Mouse (Mus musculus) spleen, adult 18-20 months (tissue): ENCODE results near the gene Cep295nl.

Experiments
- DNase-seq, 2 experiments: peaks; one replicate each; pipeline ENCODE4 v3.0.0; 2022; ENCODE audit warnings: mixed read lengths in 2 of 2

The Cep295nl gene

DNA sequence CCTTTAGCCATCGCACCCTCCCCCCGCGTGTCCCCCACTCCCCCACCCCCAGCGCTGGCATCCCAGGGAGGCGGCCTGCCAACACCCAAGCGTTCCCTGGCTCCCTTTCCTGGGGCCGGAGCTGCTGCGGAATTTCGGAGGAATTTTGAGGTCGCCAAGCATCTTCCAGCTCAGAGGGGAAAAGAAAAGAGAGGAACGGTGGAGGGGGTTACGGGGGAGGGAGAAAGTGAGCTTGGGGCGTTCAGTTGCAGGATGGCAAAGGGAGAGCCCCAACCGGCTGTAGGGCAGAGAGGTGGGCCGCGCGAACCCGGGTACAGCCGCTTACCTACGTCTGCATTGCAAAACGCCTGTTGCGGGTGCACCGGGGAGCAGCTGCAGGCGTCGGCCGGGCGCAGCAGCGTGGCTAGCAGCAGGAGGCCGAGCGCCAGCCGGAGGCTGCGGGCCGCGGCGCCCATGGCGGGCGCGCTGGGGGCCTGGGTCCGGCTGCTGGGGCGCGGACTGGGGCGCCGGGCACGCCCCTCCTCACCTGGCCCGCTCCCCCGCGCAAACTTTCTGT, 12.4 kb upstream of the Cep295nl start:
- DNase-seq: peak in 1 of 2 experiments; percentile 21

DNA sequence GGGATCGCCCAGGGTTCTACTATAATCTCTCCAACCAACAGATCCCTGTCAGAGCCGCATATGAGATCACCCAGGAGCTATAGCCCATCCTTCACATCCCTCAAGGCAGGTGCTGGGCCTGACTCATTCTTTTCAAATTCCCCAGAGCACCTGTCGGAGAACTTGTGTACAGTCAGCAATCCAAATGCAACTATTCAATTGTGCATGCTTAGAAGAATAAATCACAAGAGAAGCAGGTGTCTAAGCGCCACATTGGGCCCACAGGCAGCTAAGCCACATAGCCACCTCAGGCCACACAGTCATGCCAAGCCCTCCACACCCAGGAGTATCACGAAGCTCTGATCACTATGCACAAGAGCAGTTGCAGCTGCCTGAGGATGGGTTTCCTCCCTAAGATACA, 7.2 kb upstream of the Cep295nl start:
- no peak for DNase-seq

DNA sequence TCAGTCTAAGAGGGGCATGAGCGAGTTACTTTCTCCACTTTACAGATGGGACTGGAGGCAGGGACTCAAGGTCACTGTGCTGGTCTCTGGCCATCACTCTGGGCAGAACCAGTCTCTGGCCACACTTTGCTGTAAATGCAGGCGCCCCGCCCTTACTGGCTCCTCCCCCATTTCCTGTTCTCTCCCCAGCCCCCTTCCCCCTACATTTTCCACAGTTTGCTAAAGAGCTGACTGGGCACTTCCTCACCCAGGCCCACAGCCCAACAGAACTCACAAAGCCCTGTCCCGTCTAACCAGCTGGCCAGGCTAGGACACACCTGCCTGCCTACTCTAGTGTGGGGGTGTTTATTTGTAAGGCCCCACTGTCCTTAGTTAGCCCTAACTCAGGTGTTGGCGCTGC, 6.6 kb upstream of the Cep295nl start:
- DNase-seq: peak; percentile 62 to 66

DNA sequence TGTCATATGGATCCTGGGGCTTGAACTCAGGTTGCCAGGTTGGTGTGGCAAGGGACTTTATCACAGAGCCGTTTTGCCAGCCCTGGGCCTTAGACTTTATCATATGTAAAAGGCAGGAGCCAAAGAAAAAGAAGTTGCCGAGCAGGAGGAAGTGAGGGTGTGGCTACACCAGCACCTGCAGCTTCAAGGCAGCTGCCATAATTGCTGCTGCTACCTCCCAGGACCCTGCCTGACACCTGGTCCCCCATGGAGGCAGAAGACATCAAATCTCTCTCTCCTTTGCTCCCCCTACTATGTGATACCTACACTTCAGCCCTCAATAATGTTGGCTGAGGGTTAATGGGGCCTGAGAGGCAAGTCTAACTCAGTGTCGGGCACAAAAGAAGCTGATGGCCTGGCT, 6.1 kb upstream of the Cep295nl start:
- peak in 1 of 2 experiments; percentile 27 for DNase-seq

DNA sequence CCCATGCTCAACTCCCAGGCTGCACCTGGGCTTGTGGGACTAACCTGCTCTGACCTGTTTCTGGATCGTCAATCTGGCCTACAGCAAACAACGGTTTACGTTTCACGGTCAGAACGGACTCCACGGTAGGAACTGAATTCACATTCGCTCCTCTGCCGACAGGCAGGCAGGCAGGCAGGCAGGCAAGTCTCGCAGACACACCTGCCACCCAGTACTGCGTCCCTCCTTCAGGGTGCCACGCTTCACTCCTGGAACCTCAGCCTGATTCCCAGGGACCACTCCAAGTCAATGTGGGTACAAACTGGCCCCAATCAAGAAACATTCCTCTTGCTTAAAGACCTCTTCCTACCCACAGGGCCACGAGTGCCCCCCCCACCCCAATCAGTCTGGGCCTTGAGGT, 5.6 kb upstream of the Cep295nl start:
- no peak for DNase-seq

DNA sequence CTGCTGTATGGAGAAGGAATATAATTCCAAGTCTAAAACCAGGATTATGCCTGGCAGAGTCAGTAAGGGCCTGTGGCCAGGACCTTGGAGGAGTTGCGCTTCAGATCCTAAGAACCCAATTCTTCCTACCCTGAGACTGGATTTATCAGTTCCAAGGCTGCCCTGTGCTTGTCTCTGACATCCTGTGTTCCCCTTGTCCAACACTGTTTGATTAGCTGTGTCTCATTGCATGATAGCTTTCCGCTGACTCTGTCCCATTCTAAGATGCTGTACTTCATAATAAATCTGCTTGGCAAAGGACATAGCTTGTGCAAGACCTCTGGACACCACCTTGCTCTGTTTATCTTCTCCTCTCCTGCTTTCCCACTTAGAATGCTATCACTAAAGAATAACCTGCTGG, 5.1 kb upstream of the Cep295nl start:
- no peak for DNase-seq

DNA sequence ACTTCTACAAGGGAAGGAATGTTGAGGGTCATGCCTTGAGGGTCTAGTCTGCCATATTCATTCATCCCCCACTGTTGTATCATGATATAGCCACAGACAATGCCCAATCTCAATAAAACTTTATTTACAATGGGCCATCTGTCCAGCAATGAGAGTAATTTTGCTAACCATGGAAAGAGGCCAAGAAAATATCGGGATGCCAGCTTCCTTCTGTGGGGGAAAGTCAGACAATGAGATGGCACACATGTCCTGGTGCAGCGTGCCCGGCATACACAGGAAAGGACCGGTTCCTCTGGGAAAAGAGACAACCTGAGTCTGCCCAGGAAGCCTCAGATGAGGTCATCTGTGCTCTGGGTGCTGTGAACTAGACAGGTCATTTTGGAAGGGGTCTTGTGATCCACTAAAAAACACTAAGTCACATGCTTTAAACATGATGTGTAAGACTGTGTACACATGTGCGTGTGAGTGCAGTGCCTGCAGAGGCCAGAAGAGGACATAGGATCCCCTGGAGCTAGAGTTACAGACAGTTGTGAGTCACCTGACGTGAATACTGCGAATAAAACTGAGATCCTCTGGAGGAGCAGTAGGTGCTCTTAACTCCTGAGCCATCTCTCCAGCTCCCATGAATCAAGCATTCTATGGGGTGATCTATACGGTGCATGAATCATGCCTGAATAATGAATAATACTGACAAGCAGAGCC, 4.2 kb upstream of the Cep295nl start:
- DNase-seq: no peak

DNA sequence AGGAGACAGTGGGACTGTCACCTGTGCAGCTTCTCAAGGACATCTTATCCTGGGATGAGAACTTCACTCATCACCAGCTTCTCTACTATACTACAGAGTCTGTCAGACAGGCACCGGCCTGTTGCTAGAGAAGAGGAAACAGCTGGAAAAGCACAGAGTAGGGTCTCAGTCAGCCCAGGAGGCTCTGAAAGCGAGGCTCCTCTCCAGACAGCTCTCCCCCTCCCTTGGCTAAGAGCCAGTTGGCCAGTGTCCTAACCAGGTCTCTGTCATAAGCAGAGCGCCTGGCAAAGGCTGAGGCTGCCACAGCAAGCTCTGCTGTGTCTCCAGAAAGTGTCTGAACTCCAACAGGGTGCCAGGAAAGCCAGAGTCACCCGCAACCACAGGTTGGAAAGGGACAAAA, 3.4 kb upstream of the Cep295nl start:
- no peak for DNase-seq

DNA sequence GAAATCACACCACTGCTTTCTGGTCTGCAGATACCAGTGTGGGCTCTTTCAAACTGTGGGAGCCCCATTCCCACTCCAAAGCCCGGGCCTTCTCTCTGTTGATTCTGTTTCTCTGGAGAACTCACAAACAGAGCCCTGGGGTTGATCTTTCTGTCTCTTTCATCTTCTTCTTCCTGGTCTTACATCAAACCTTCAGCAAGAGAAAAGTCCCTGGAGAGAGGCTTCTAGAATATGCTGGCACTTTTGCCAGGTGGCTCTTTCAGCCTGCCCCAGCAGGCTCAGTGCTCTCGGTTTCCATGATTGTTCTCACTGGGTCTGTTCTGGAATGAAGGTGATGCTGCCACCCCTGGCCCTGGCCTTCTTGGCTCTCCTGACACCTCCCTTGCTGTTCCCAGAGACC, 1.3 kb upstream of the Cep295nl start:
- DNase-seq: no peak

DNA sequence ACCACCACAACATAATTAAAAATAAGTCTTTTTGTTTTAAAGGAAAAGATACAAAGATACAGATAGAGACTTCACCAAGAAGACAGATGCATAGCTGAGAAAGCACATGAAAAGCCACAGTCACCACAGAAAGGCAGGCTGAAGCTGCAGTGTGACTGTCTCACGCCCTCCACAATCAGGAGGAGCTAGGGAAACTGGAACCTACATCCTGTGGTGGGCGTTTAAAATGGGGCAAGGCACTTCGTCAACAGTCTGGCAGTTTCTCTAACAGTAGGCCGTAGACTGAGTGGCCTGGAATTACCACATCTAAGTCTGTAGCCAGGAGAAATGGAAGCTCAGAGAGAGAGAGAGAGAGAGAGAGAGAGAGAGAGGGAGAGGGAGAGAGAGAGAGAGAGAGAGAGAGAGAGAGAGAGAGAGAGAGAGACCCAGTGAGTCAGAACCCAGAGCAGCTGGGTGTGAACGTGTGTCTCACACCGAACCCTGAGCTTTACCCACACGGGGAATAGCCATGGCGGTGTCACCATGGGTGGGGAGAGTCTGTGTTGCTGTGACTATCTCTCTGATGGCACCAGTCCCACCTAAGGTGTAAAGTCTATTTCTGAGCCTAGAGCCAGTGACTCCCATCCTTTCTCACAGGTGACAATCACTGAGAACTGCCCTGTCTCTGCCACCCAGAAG, 4.7 kb downstream of the Cep295nl start:
- no peak for DNase-seq

DNA sequence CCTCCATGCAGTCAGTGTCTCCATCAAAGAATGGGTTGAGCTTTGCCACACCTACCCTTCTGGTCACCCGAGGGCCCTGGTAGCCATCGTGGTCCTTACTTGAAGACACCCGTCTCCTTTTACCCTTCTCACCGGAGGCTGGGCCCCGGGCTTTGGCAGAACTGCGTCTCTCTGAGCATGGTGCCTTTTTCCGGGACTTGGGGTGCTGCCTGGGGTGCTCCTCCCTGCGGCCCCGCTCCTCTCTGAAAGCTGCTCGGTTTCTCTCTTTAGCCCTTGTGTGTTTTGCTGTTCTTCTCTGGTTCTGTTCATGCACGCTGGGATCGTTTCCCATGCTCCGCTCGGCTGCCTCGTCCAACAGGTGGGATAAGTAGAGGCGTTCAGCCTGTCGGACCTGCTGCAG, 8.9 kb downstream of the Cep295nl start:
- no peak for DNase-seq

DNA sequence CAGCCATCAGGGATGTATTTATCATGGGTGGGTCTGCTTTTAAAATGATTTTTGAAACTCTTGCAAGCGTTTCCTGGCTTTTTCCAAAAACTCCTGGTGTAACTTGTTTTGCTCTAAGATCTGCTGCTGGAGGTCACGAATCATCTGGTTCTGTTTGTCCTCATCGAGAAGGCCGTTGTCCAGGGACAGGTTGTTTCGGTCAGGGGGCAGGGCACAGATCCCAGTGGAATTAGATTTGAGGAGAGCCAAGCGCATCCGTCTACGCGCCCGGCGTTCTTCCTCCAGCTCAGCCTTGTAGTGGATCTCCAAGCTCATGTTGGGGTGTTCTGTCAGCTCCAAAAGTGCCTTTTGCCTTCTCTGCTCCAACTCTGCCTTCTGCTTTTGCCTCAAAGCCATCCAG, 9.9 kb downstream of the Cep295nl start:
- no peak for DNase-seq

DNA sequence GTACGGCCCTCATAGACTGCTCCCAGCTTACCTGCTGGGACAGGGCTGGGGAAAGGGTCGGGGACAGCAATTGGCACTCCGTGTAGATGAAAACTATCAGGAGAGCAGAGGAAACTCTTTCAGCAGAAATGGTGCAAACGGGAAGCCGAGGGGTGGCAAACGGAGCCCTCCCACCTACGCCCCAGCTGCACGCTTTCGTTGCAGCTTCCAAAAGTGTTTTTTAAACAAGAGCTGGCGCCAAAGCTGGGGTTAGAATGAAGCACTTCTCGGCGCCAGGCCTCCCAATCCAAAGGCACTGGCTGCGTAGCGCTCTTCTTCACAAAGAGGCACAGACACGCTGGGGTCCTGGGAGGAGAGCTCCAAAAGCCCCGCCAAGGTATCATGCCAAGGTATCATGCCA, 11.5 kb downstream of the Cep295nl start:
- DNase-seq: no peak

DNA sequence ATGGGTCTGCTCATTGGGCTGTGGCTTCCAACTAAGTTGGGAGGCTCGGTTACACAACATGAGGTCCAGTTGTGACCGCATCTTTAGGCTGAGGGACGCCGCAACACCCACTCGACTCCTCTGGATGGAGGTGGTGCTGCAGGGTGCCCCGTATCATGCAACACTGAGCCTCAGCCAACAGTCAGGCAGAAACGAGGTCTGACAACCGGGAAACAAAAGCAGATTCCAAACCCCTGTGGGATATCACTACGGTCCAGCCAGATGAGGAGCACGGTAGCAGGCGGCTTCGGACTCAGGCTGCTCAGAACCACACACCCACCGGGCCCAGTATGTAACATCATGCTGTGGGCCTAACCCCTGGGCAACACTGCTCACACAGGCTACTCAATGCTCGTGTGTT, 11.9 kb downstream of the Cep295nl start:
- DNase-seq: no peak

DNA sequence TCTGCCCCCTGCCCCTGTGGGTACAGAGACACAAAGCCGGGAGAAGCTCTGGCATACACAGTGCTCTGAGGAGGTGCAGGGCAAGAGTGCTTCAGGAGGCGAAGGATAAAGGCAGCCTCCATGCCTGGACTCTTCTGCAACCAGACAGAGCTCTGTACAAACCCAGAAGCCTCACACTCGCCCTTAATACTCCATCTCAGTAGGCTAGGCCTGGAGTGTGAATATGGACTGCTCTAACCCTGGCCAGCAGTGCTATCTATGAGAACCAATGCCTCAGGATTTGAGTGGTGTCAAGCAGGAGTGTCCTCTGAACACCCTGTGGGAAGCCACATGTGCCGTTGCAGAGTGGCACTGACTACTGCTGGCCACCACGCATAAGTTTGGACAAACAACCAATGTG, 13.4 kb downstream of the Cep295nl start:
- DNase-seq: no peak

DNA sequence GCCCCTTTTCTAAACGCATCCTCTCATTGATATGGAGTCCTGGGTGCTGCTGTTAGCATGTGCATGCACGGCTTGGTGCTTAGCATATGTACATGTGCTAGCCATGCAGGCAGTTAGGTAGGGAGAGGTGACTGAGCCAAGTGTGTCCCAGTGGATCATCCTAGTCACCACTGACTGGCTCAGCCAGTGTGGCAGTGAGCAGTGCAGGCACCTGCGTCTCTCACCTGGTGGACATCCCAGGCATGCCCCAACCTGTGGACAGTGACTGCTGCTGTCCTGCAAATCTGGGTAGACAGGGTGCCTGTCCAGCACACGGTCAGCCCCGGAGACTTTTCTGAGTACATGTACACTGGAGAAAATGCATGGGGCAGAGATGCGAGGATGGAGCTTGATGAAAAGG, 13.8 kb downstream of the Cep295nl start:
- no peak for DNase-seq

DNA sequence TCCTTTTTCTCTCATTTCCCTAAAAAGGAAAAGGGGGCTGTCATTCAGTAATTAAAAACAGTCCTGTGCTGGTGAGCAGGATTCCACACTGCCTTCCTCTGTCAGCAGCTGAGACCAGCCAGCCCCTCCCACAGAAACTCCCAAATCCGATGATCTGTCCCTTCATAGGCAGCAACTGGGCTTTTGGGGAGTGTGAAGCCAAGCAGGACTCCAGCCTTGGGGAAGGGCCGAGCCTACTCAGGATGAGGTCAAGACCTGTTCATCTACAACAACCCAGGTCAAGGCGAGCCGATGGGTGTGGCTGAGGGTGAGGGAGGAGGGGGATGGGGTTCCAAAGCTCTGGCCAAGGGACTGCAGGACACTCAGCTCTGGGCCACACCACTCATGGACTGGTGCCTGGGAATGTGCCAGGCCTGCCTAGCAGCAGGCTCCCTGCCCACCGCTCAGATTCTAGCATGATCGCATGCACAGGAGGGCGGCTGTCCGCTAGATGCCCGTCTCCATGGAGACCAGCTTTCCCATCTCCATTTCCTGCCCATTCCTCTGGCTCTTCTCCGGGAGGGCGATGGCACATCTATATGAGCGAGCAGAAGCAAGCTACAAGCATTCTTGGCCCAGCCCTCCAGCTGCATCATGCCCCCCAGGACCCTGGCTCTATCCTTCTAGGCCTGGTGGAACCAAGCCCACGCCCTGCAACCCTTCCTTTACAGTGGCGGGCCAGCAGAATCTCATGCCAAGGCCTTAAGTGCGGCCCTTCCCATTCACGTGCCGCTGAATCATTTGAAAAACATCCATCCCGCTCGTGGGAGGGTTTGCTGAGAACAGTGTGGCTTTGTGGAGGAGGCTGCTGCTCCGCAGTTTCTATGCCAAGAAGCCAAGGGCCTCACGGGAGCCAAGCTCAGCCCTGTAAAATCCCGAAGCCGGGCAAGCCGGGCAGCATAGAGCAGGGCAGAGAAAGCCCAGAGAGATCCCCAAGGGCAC, 15.0 kb downstream of the Cep295nl start:
- DNase-seq: no peak

DNA sequence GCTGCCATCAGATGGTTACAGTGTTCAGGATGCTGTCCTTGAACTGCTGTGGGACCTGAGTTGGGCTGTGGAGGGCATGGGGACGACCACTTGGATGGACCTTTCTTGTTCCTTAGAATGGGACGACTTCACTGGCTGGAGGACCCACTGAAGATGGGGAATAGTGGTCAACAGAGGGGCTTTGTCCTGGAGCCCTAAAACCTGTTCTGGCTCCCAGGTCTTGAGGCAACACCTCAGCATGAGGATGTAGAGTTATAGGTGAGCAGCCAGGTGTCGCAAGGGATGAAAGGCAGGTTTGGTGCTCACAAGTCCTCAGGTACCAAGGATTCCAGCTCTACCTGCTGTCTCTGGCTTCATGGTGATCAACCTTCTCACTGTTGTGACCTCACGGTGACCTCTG, 15.8 kb downstream of the Cep295nl start:
- DNase-seq: no peak

DNA sequence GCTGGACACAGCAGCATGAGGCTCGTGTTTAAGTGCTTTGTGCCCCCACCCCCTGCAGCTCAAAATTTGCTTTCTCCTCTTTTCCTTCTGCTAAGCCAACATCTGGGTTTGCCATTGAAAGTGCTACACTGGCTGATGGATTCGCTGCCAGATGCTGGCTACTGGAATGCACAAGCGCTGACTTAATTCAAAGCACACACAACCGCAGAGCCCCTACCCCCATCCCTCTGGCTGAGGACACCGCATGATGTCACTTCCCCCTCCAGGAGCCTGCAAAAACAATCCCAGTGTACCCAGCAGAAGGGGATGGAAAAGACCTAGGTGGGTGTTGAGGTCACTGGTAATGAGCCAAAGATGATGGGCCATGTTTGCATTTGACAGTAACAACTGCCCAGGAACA, 17.8 kb downstream of the Cep295nl start:
- no peak for DNase-seq

DNA sequence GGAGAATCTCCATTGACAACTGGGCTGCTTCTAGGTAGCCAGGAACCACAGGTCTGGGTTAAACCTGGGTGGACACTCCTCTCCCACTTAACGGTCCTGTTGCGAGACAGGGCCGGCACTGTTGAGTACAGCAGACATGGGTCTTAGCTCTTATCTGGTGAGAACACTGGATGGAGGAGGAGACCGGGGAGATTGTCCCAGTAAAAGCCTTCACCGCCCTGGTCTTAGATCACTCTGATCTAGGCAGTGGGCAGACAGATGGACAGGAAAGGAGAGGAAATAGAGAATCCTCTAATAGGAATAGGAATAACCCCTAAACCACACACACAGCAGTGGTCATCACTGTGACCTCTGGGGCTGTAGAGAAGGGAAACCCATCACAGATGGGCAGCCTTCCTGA, 18.3 kb downstream of the Cep295nl start:
- DNase-seq: no peak

DNA sequence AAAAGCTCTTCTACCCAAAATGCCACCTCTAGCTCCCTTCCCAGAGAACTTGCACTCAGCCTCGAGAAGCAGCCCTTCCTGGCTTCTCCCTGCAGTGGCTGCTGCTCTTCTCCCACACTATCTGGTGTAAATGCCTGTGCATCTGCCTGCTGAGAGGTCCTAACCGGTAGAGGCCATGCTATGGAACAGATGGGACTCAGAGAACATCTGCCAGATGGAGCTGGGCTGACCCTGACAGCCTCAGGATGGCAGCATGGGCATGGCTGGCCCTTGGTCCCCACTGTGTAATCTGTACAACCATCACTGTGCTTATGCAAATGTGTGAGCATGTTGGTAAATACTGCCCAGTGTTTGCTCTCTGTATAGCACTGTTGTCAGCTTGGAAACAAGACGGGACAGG, 19.7 kb downstream of the Cep295nl start:
- DNase-seq: no peak

DNA sequence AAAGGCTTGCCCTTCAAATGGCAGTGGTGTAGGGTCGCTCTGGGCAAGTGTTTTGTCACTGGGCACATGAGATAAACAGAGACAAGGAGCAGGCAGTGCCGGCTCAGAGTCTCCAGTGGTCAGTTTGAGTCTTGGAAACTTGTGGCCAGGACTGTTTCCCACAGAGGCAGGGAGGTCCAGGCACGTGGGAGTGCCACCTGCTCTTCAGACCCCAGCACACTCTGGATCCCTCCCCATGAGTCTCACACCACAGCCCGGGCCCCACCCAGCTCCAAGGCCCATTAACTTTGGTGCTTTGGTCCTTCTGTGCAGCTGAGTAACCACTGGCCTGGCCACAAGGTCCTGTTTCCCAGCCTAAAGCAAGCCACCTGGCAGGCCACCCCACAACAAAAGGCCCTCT, 20.3 kb downstream of the Cep295nl start:
- no peak for DNase-seq

DNA sequence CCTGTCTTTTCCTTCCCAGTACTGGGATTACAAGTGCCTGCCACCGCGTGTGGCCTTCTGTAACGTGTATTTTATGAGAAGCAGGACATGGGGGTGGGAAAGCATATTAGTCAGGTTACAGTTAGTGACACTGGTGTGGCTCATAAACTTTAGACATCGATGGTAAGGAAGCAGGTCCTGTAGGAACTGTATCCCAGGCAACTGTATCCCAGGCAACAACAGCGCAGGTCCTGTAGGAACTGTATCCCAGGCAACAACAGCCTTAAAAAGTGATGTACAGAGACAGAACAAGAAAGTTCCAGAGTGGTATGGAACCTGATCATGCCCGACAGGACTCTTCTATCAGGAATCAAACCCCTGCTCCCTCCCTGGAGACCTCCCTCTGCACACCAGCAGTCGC, 20.8 kb downstream of the Cep295nl start:
- no peak for DNase-seq
